Mouse (Mus musculus): ENCODE results near the gene Rbfox1.

DNA sequence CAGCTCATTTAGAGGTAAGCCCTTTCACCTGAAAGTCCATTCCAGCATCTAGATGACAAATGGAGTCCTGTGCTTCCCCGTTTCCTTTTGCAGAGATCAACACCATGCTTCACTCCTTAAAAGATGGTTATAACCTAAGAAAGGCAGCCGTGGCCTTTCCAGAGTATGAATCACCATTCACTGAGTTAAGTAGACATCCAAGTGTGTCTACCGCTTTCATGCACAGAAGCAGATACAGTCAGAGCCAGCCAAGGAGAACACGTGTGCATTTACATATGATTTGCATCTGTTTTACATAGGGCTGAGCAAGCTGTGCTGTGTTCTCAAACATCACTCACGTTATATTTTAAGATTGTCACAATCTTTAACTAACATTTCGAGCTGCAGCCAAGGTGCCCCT lies 1061.0 kb downstream of the Rbfox1 start:
- TF ChIP-seq CTCF (IDR thresholded peaks at IDR 0.05; ENCODE audit: control insufficient read depth, insufficient read depth, insufficient read length) (no peak), MYOG (IDR thresholded peaks at IDR 0.05; ENCODE audit: control insufficient read depth, extremely low read depth, insufficient read length) (no peak), USF1 (IDR thresholded peaks at IDR 0.05; ENCODE audit: low read depth) (no peak)

Measured in C2C12 (cell line).